Mouse (Mus musculus) hindbrain, embryonic 12.5 days (tissue): ENCODE data around the gene Cuzd1. TPM values are rescaled to one million over a fixed set of nuclear protein-coding genes. Genes with fewer than 3 reads are reported as not detected.

Source experiments
- ATAC-seq: fragments of 200-750 bp; cut with Nextera tagmentation; 2 replicates; pipeline ENCODE4 v1.8.0; 2017; ENCODE audit warnings: moderate TSS enrichment; ENCODE audit not compliant: low FRiP score
- H3K27ac ChIP-seq: fragments of 300-500 bp; sonication (generic); 2 replicates; pipeline ENCODE4 v1.5.1; 2016; ENCODE audit warnings: mild to moderate bottlenecking
- H3K27me3 ChIP-seq: fragments of 300-500 bp; sonication (generic); 2 replicates; pipeline ENCODE4 v1.6.1; 2016; ENCODE audit warnings: mild to moderate bottlenecking
- H3K36me3 ChIP-seq: fragments of 300-500 bp; sonication (generic); 2 replicates; pipeline ENCODE4 v1.6.1; 2016; ENCODE audit warnings: mild to moderate bottlenecking
- H3K4me1 ChIP-seq: fragments of 300-500 bp; sonication (generic); 2 replicates; pipeline ENCODE4 v1.6.1; 2016
- H3K4me2 ChIP-seq: fragments of 300-500 bp; sonication (generic); replicated peaks from 2 replicates; pipeline ENCODE4 v1.6.1; 2016; ENCODE audit warnings: mild to moderate bottlenecking
- H3K4me3 ChIP-seq: fragments of 300-500 bp; sonication (generic); 2 replicates; pipeline ENCODE4 v1.5.1; 2016; ENCODE audit warnings: mild to moderate bottlenecking
- H3K9ac ChIP-seq: fragments of 300-500 bp; sonication (generic); 2 replicates; pipeline ENCODE4 v1.6.1; 2016; ENCODE audit warnings: mild to moderate bottlenecking, moderate library complexity
- H3K9me3 ChIP-seq: fragments of 300-500 bp; sonication (generic); replicated peaks from 2 replicates; pipeline ENCODE4 v1.6.1; 2016; ENCODE audit warnings: mild to moderate bottlenecking
- WGBS: fragments of 180-500 bp; shearing (Covaris S2); methylation state at CpG from one replicate; pipeline ENCODE4 v1.1.7; 2016; 5-methylcytosine and 5-hydroxymethylcytosine counted together
- polyA plus RNA-seq: library from polyadenylated mRNA; unstranded; fragments of >200 nt; fragmentation: Nextera tagmentation; extraction: Ambion mirVana; gene quantifications from 2 replicates; pipeline ENCODE4 v1.2.1, GENCODE M21; 2016

Gene Cuzd1
- polyA plus RNA-seq, result not detected in 2 replicates

DNA sequence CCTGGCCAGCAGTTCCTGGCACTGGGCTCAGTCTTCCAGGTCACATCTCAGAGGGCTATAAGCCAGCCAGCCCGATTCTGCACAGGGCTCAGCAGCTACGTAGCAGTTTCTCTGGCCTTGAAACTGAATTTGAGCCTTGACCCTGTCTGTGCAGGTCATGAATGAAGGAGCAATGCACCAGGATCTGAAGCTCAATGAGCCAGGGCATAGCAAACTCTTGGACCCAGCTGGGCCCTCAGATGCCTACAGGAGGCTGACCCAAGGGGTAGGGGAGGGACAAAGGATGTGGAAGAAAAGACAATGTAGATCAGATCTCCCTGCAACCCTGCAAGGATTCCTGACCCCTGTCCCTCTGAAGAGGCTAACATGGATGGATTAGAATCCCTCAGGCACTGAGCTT, at the start of gene Cuzd1:
Gene Cuzd1, minus strand, starts transcription at position 101 of the 400 bp plus-strand sequence.
- WGBS, result 80% methylated on average over 2 of the region's 2 CpGs
- H3K36me3 ChIP-seq, result no peaks in the 10 kb centered on the region

DNA sequence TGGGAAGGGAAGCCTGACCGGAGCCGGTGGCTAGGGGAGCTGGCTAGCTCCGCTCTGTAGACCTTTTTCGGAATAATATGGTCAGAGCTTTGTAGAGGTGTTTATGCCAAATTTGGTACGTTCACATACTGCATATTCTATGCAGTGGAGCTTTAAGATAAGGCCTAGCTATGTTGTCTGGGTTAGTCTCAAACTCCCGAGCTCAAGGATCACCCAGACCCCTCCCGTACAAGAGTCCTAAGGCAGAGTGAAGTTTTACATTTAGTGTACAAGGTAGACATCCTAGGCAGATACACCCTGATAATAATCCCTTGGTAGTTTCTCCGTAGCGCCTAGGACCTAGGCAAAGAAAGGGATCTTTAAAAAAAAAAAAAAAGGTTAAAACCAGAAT, 49.4 kb upstream of the Cuzd1 start:
- Histone ChIP-seq H3K4me1 (peaks cover 5% of the 10 kb centered on the region), H3K27me3 (no peaks in the 10 kb centered on the region), H3K27ac (peak overlapping the region; percentile 89), H3K4me3 (peak overlapping the region; percentile 76), H3K9me3 (no peaks in the 10 kb centered on the region), H3K4me2 (peak overlapping the region; percentile 79), H3K9ac (peak overlapping the region; percentile 85), H3K36me3 (no peaks in the 10 kb centered on the region)
- ATAC-seq, result 0 out of 2 replicates have a peak, but pooled peaks have one; percentile 19
- 6% methylated on average over 9 of the region's 9 CpGs for WGBS

More for the DNA sequence above, at the start of gene Cuzd1:
- no peak within 1 kb of the TSS for H3K4me3 ChIP-seq
- H3K27me3 ChIP-seq, result no peaks in the 10 kb centered on the region
- no peak for ATAC-seq
- H3K27ac ChIP-seq, result no peak within 1 kb of the TSS
- H3K9me3 ChIP-seq, result no peaks in the 10 kb centered on the region
- no peak within 1 kb of the TSS for H3K9ac ChIP-seq
- H3K4me1 ChIP-seq, result no peaks in the 10 kb centered on the region
- H3K4me2 ChIP-seq, result no peak within 1 kb of the TSS

GRCm38 (mm10) chr7:131370648-131371469, 48.8 kb upstream of the Cuzd1 start, which contains the start of gene Pstk:
Pstk (plus strand) TSS chr7:131371141.
- ATAC-seq, result peak; percentile 97

DNA sequence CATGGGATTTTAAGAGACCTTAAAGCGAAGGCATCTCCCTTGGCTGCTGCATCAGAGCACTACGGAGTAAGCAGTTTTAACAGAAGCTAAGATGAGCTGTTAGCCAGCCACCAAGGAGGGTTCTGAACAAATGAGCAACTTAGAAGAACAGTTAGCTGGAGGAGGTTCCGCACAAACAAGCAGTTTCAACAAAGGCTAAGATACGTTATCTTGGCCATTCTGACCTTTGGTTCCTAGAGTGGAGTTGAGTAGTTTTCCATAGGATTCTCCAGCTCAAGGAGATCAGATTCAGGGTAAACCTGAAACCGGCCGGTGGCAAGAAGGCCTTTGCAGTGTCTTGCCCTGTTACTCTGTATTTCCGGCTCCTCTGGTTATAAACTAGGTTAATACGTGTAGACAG, 42.0 kb upstream of the Cuzd1 start:
- Histone ChIP-seq H3K4me1 (peaks cover 14% of the 10 kb centered on the region), H3K27me3 (no peaks in the 10 kb centered on the region), H3K4me3 (no peak overlapping the region), H3K36me3 (0 out of 2 replicates have a peak, but pooled peaks cover 2% of the 10 kb centered on the region), H3K9me3 (no peaks in the 10 kb centered on the region), H3K27ac (no peak overlapping the region), H3K9ac (no peak overlapping the region), H3K4me2 (no peak overlapping the region)
- WGBS, result 96% methylated on average over 8 of the region's 8 CpGs
- ATAC-seq, result no peak

More at GRCm38 (mm10) chr7:131370648-131371469, 48.8 kb upstream of the Cuzd1 start, which contains the start of gene Pstk:
- peak within 1 kb of the TSS; percentile 79 for H3K4me2 ChIP-seq
- H3K9me3 ChIP-seq, result no peaks in the 10 kb centered on the region
- peak within 1 kb of the TSS; percentile 76 for H3K4me3 ChIP-seq
- no peaks in the 10 kb centered on the region for H3K27me3 ChIP-seq
- no peaks in the 10 kb centered on the region for H3K36me3 ChIP-seq
- H3K27ac ChIP-seq, result peak within 1 kb of the TSS; percentile 89
- H3K9ac ChIP-seq, result peak within 1 kb of the TSS; percentile 85
- 4% methylated on average over 47 of the region's 47 CpGs for WGBS
- H3K4me1 ChIP-seq, result peaks cover 5% of the 10 kb centered on the region

DNA sequence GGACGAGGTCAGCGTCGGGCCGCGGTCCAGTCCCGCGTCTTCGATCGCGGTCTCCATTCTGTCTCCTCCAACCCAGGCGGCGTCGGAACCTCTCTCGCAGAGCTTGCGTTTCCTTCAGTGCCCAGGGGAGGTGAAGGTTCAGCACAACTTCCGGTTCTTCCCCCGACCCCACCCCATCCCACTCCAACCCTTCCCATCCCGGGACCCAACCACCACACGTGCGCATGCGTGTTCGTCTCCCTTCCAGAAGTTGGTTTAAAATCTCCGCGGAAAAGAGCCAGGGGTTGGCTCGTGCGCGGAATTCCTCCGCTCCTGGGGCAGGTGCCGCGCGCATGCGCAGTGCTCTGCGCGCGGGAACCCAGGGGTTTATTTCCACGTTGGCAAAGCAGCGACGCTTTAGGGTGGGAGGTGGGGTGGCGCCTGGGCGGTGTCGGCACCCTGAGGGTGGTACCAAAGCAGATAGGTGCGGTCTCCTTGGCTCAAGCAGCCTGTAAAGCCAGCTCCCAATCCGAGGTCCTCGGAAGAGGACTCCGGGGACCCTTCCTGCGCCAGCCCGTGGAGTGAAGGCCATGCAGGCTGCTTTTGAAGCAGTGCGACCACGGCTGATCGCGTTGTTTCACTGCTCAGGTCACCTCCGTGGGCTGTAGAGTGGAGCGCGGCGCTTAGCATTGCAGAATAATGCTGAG, 40.7 kb upstream of the Cuzd1 start, which contains the start of gene 2310057M21Rik:
Gene 2310057M21Rik, minus strand, starts transcription at position 145 of the 686 bp plus-strand sequence.
- Histone ChIP-seq H3K9me3 (no peaks in the 10 kb centered on the region), H3K9ac (peak within 1 kb of the TSS; percentile 92), H3K4me3 (peak within 1 kb of the TSS; percentile 85), H3K4me1 (peaks cover 14% of the 10 kb centered on the region), H3K27ac (peak within 1 kb of the TSS; percentile 87), H3K27me3 (no peaks in the 10 kb centered on the region), H3K4me2 (peak within 1 kb of the TSS; percentile 78), H3K36me3 (peaks cover 14% of the 10 kb centered on the region)
- peak; percentile 99 for ATAC-seq
- WGBS, result under 1% methylated on average over 55 of the region's 55 CpGs

DNA sequence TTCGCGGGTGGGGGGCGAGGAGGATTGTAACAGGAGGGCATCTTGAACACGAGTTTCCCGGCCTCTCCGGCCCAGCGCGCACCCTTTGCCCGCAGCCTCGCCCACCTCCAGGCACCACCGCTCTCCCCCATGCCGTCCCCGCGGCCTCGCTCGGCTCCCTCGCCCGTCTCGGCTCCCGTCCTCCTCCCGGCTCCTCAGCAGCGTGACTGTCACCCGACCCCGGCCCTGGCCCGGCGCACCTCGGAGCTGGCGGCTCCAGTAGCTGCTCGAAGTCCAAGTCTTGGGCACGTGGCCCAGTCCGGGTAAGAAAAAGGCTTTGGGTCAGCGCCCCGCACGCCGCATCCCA, 40.1 kb upstream of the Cuzd1 start:
- H3K4me2 ChIP-seq, result peak overlapping the region; percentile 78
- under 1% methylated on average over 35 of the region's 35 CpGs for WGBS
- peak overlapping the region; percentile 85 for H3K4me3 ChIP-seq
- H3K9ac ChIP-seq, result peak overlapping the region; percentile 92
- H3K36me3 ChIP-seq, result peaks cover 19% of the 10 kb centered on the region
- no peaks in the 10 kb centered on the region for H3K9me3 ChIP-seq
- H3K4me1 ChIP-seq, result peaks cover 14% of the 10 kb centered on the region
- peak overlapping the region; percentile 85 for H3K27ac ChIP-seq
- H3K27me3 ChIP-seq, result no peaks in the 10 kb centered on the region
- peak; percentile 90 for ATAC-seq

DNA sequence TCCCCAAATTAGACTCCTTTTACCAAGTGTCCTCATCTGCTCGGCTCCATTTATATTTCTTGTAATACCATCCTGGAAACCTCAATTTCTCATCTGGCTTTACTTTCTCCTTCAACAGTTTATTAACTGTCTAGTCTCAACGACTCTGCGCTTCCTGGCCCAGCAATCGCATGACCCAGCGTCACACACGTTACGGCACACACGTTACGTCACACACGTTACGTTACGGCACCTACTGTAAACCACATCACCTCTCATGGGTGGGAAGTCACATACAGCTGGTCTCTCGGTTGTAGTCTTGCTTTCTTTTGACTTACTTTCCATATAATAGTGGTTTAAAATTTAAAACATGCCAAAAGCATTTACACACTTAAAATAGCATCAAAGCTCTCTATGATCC, 34.0 kb upstream of the Cuzd1 start:
- Histone ChIP-seq H3K4me1 (peaks cover 3% of the 10 kb centered on the region), H3K9ac (no peak overlapping the region), H3K4me2 (no peak overlapping the region), H3K27me3 (no peaks in the 10 kb centered on the region), H3K27ac (no peak overlapping the region), H3K4me3 (no peak overlapping the region), H3K36me3 (peaks cover 46% of the 10 kb centered on the region), H3K9me3 (no peaks in the 10 kb centered on the region)
- WGBS, result 98% methylated on average over 13 of the region's 13 CpGs
- ATAC-seq, result no peak

- no peak overlapping the region for H3K4me3 ChIP-seq
- no peak overlapping the region for H3K4me2 ChIP-seq
- H3K9me3 ChIP-seq, result no peaks in the 10 kb centered on the region
- WGBS, result 71% methylated on average over 7 of the region's 7 CpGs
- ATAC-seq, result no peak
- H3K9ac ChIP-seq, result no peak overlapping the region
- H3K4me1 ChIP-seq, result no peaks in the 10 kb centered on the region
- peaks cover 46% of the 10 kb centered on the region for H3K36me3 ChIP-seq
- no peak overlapping the region for H3K27ac ChIP-seq
- H3K27me3 ChIP-seq, result no peaks in the 10 kb centered on the region
Measured at GRCm38 (mm10) chr7:131345856-131346541, 23.9 kb upstream of the Cuzd1 start.

DNA sequence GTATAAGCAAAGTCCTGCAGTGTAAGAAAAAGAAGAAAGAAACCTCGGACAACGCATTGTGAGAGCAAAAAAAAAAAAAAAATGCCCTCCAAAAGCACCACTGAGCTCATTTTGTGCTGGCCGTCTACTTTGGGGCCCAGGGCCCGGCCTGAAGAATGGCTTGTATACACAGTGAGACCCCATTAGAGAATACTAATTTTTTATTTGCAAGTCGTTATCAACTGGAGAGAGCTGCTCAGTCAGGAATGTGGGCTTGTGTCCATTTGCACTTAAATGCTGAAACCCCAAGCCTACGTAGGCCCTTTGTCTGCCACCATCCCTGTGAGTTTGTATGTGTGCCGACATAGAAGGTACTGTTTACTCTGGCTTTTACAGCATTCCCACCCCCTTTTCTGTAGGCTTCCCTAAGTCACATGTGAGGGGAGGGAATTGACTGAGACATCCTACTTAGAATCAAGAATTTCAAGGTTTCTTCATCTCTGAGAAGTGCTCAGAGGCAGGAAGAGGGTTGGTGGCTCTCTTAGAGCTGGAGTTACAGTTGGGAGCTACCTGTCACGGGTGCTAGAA, 15.5 kb upstream of the Cuzd1 start:
- Histone ChIP-seq H3K27me3 (no peaks in the 10 kb centered on the region), H3K4me1 (no peaks in the 10 kb centered on the region), H3K9me3 (no peaks in the 10 kb centered on the region), H3K27ac (no peak overlapping the region), H3K4me2 (no peak overlapping the region), H3K9ac (no peak overlapping the region), H3K4me3 (no peak overlapping the region), H3K36me3 (peaks cover 17% of the 10 kb centered on the region; the same call in 1 of the 2 replicates)
- 50% methylated on average over 8 of the region's 8 CpGs for WGBS
- ATAC-seq, result 0 out of 2 replicates have a peak, but pooled peaks have one; percentile 32

- no peaks in the 10 kb centered on the region for H3K36me3 ChIP-seq
- H3K4me2 ChIP-seq, result no peak within 1 kb of the TSS
- no peaks in the 10 kb centered on the region for H3K4me1 ChIP-seq
- WGBS, result 26% methylated on average over 1 of the region's 1 CpGs
- ATAC-seq, result no peak
- no peaks in the 10 kb centered on the region for H3K9me3 ChIP-seq
- no peak within 1 kb of the TSS for H3K27ac ChIP-seq
- H3K9ac ChIP-seq, result no peak within 1 kb of the TSS
- no peaks in the 10 kb centered on the region for H3K27me3 ChIP-seq
- no peak within 1 kb of the TSS for H3K4me3 ChIP-seq
Measured at GRCm38 (mm10) chr7:131333564-131333963, 11.5 kb upstream of the Cuzd1 start, which contains the start of gene Fam24a. Fam24a (plus strand) TSS chr7:131333864.

GRCm38 (mm10) chr7:131331688-131332087, 9.6 kb upstream of the Cuzd1 start:
- Histone ChIP-seq H3K9me3 (no peaks in the 10 kb centered on the region), H3K4me2 (no peak overlapping the region), H3K27me3 (no peaks in the 10 kb centered on the region), H3K4me3 (no peak overlapping the region), H3K27ac (no peak overlapping the region), H3K4me1 (no peaks in the 10 kb centered on the region), H3K9ac (no peak overlapping the region), H3K36me3 (no peaks in the 10 kb centered on the region)
- ATAC-seq, result no peak
- WGBS, result 82% methylated on average over 2 of the region's 2 CpGs
